Mouse (Mus musculus) intestine, embryonic 15.5 days (tissue): Measurements from ENCODE around the gene Pabpc4. TPM values are rescaled to one million over a fixed set of nuclear protein-coding genes. Genes with fewer than 3 reads are reported as not detected.

ENCODE experiments used
- ATAC-seq: fragments of 200-750 bp; cut with Nextera tagmentation; 2 replicates; pipeline ENCODE4 v1.8.0; 2017; ENCODE audit warnings: moderate TSS enrichment, moderate library complexity
- H3K27ac ChIP-seq: fragments of 300-500 bp; sonication (generic); 2 replicates; pipeline ENCODE4 v1.5.1; 2015; ENCODE audit warnings: mild to moderate bottlenecking, inconsistent platforms
- H3K27me3 ChIP-seq: fragments of 300-500 bp; sonication (generic); replicated peaks from 2 replicates; pipeline ENCODE4 v1.6.1; 2015; ENCODE audit warnings: inconsistent platforms
- H3K36me3 ChIP-seq: fragments of 300-500 bp; sonication (generic); 2 replicates; pipeline ENCODE4 v1.6.1; 2015; ENCODE audit warnings: inconsistent platforms
- H3K4me1 ChIP-seq: fragments of 300-500 bp; sonication (generic); replicated peaks from 2 replicates; pipeline ENCODE4 v1.6.1; 2015; ENCODE audit warnings: inconsistent platforms
- H3K4me2 ChIP-seq: fragments of 300-500 bp; sonication (generic); replicated peaks from 2 replicates; pipeline ENCODE4 v1.6.1; 2015; ENCODE audit warnings: mild to moderate bottlenecking, inconsistent platforms
- H3K4me3 ChIP-seq: fragments of 300-500 bp; sonication (generic); replicated peaks from 2 replicates; pipeline ENCODE4 v1.5.1; 2015; ENCODE audit warnings: inconsistent platforms
- H3K9ac ChIP-seq: fragments of 300-500 bp; sonication (generic); 2 replicates; pipeline ENCODE4 v1.6.1; 2015; ENCODE audit warnings: inconsistent platforms
- H3K9me3 ChIP-seq: fragments of 300-500 bp; sonication (generic); 2 replicates; pipeline ENCODE4 v1.6.1; 2016; ENCODE audit warnings: inconsistent platforms
- WGBS: fragments of 180-500 bp; shearing (Covaris S2); methylation state at CpG from one replicate; pipeline ENCODE4 v1.1.7; 2015; 5-methylcytosine and 5-hydroxymethylcytosine counted together
- polyA plus RNA-seq: library from polyadenylated mRNA; unstranded; fragments of >200 nt; fragmentation: Nextera tagmentation; extraction: Ambion mirVana; gene quantifications from 2 replicates; pipeline ENCODE4 v1.2.1, GENCODE M21; 2015

Gene Pabpc4
- polyA plus RNA-seq, 1 experiment from 2014 or later = 40.7 TPM

DNA sequence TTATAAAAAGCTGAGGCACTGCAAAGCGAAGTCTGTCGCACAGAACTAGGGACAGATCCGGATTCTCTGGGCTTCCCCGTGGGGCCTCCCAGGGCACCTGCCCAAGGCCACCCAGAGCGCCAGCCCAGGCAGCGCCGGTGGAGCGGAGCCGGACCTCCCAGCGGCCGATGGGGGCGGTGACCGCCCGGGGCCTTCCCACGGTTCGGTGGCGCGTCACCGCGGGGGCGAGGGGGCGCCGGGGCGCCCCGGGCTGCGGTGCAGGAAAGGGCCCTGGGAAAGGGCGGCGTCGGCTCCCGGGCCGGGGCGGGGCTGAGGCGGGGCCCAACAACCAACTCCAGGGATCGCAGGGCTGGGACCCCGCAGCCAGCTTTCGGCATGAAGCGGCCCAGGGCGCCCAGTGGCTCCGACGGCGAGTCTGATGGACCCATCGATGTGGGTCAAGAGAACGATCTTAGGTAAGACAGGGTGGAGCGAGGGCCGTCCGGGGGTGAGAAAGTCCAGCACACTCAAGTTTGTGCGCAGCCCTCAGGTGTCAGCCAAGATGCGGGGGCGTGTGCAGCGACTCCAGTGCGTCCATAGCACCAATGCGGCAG, 28.6 kb upstream of the Pabpc4 start, which contains the start of gene Heyl:
Gene Heyl, plus strand, starts transcription at position 65 of the 593 bp plus-strand sequence.
- Histone ChIP-seq H3K36me3 (no peaks in the 10 kb centered on the region), H3K27me3 (peaks cover 7% of the 10 kb centered on the region; the same call in 1 of the 2 replicates), H3K4me2 (peak within 1 kb of the TSS; percentile 95), H3K9ac (peak within 1 kb of the TSS; percentile 46), H3K4me1 (peaks cover 27% of the 10 kb centered on the region), H3K9me3 (no peaks in the 10 kb centered on the region), H3K27ac (peak within 1 kb of the TSS; percentile 29; the same call in 1 of the 2 replicates), H3K4me3 (peak within 1 kb of the TSS; percentile 47)
- 2% methylated on average over 50 of the region's 52 CpGs for WGBS
- ATAC-seq = peak; percentile 85

DNA sequence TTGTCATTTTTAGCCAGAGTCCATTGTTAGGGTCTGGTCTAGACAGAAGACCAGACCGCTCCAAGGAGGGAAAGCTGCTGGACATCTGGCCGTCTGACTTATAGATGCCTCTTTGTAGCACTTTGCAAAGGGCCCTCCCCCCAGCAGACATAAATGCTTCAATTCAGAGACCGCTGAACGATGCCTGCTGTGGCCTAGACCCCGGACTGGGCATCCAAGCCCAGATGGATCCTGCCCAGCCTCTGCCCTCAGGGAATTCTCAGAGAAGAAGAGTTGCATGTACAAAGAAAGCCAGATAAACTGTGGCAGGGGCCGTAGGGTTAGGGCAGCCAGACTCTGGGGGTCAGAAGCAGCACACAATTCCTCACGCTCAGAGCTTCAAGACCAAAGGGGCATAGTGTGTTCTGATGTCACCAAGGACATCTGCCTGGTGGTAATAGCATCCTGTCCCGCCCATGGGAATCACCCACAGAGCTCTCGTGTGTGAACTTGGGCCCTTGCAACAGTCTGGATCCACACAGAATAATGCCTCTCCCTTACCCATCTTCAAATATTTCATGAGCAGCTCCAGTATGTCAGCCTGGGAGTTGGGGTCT, 26.2 kb upstream of the Pabpc4 start:
- Histone ChIP-seq H3K27me3 (peaks cover 13% of the 10 kb centered on the region), H3K27ac (no peak overlapping the region), H3K9ac (no peak overlapping the region), H3K4me1 (peaks cover 31% of the 10 kb centered on the region), H3K4me3 (no peak overlapping the region), H3K9me3 (no peaks in the 10 kb centered on the region), H3K4me2 (peak overlapping the region; percentile 7; the same call in 1 of the 2 replicates), H3K36me3 (no peaks in the 10 kb centered on the region)
- ATAC-seq = no peak
- 63% methylated on average over 9 of the region's 9 CpGs for WGBS

DNA sequence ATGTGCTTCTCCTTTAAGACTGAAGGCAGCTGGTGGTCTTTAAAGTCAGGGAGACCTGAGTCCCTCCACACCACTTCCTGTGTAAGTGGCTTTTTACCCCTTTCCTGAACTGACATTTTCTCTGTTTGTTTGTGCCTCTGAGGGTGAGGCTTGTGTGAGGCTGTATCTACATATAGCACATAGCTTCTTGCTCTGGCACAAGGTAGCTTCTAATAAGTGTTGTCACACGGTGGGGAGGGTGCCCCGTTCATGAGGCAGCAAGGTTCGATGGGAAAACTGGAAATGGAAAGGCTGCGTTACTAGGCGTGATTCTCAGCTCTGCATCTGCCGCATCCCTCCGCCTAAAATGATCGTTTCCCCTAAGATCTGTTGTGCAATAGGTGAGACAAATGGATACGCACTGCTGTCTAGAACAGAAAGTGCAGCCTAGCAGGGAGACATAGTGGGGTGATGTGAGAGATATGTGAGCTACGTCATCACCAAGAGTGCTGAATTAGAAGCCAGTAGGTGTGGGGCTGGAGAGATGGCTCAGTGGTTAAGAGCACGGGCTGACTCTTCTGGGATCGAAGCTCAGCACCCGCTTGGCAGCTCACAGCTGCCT, 25.6 kb upstream of the Pabpc4 start:
- ATAC-seq = no peak
- Histone ChIP-seq H3K27ac (no peak overlapping the region), H3K4me3 (no peak overlapping the region), H3K4me1 (peaks cover 31% of the 10 kb centered on the region), H3K9ac (no peak overlapping the region), H3K27me3 (peaks cover 13% of the 10 kb centered on the region), H3K36me3 (no peaks in the 10 kb centered on the region), H3K4me2 (peak overlapping the region; percentile 7; the same call in 1 of the 2 replicates), H3K9me3 (no peaks in the 10 kb centered on the region)
- WGBS = 76% methylated on average over 13 of the region's 13 CpGs

DNA sequence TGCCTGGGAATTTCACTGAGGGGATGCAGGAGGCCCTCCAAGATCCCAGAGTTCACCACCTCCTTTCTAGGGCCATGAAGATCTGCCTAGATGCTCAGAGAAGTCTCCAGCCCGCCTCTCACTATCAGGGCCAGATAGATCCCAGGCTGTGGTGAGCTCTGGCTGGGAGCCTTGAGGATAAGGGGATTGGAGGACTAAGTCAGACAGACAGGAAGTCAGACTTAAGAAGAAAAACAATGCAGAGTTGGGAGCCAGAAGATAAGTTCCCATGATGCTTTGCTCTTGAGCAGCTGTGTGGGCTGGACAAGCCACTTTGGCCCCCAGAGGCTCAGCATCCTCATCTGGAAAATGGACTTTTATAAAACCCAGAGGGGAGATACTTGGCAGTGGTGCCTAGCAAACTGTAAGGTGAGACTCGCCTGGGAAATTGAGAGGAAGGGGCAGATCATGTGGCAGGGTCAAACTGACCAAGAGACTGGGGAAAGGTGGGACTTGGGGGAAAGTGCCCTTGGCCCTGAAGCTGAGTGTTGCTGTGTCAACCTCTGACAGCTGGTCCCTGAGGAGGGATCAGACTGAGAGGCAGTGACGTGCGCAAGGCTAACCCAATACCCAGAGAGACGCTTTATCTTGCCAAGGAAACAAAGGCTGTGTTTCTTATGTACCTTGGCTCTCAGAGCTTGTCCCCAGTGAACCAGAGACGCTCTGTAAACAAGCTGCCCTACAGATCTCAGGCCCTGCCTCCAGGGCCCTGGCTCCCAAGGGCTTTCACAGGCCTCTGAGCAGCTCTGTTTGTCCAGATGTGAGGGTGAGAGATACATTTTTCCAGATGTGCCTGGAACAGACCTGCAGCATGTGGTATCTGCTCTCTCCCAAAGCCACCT, 24.5 kb upstream of the Pabpc4 start:
- H3K9ac ChIP-seq = no peak overlapping the region
- no peak for ATAC-seq
- no peaks in the 10 kb centered on the region for H3K36me3 ChIP-seq
- H3K4me3 ChIP-seq = no peak overlapping the region
- 62% methylated on average over 6 of the region's 6 CpGs for WGBS
- peaks cover 31% of the 10 kb centered on the region for H3K4me1 ChIP-seq
- no peaks in the 10 kb centered on the region for H3K9me3 ChIP-seq
- peaks cover 13% of the 10 kb centered on the region for H3K27me3 ChIP-seq
- 0 out of 2 replicates have a peak overlapping the region, but pooled peaks have one; percentile 9 for H3K4me2 ChIP-seq
- peak overlapping the region; percentile 38; the same call in 1 of the 2 replicates for H3K27ac ChIP-seq

DNA sequence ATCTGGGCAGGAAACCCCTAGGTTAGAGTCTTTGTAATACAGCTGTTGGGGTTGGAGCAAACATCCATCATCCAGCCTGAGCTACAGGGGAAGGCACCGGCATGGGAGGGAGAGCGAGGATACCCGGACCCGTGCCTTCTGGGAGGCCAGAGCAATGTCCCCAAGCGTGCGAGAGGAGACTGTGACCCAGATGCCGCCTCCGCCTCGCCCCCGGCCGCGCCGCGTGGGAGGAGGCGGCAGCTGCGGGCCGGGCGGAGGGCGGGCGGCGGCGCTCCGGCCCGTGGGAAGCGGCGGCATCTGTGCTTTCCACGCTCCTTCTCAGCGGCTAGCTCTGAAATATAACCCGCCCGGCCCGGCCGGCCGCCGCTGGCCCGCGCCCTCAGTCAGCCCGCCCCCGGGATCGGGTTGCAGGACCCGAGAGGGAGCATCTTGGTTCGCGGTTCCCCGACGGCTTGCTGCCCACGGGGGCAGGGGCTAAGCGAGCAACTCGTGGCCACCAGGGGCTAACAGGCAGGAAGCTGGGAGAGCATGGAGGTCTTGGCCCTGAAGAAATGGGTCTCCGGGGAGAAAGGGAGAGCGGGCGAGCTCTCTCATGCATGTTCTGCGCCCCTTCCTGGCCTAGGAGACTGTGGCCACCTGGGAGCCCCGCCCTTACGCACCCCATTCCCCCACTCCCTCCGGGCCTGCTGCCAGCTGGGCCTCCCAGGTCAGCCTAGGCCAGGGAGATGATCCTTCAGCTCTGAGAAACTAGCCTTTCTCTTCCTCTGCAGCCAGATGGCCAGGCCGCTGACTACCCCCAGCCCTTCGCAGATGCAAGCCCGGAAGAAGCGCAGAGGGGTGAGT, 22.6 kb upstream of the Pabpc4 start:
- WGBS = 6% methylated on average over 53 of the region's 58 CpGs
- H3K36me3 ChIP-seq = no peaks in the 10 kb centered on the region
- peaks cover 20% of the 10 kb centered on the region for H3K4me1 ChIP-seq
- no peaks in the 10 kb centered on the region for H3K9me3 ChIP-seq
- peak overlapping the region; percentile 32 for H3K4me3 ChIP-seq
- H3K27ac ChIP-seq = peak overlapping the region; percentile 77
- H3K9ac ChIP-seq = peak overlapping the region; percentile 33
- peaks cover 6% of the 10 kb centered on the region for H3K27me3 ChIP-seq
- H3K4me2 ChIP-seq = peak overlapping the region; percentile 76
- ATAC-seq = peak; percentile 80

DNA sequence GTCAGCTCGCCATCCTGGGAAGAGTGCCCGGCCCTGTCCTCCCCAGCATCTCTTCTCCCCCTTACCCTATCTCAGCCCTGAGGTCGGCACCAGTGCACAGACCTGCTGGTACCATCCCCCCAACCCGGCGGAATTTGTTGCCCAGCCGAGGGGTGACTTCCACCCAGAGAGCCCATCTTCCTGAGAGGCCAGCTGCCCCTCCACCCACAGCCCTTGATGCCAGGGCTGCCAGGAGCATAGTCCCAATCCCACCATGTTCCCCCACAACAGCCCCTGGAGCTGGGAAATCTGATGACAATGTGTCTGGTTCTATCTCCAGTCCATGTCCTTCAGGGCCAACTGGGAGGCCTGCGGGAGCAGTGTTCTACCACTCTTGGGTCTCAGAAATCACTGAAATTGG, 15.9 kb upstream of the Pabpc4 start:
- no peaks in the 10 kb centered on the region for H3K9me3 ChIP-seq
- no peak for ATAC-seq
- H3K4me1 ChIP-seq = peaks cover 15% of the 10 kb centered on the region
- no peaks in the 10 kb centered on the region for H3K36me3 ChIP-seq
- no peak overlapping the region for H3K4me3 ChIP-seq
- H3K27ac ChIP-seq = no peak overlapping the region
- no peak overlapping the region for H3K9ac ChIP-seq
- WGBS = 83% methylated on average over 7 of the region's 7 CpGs
- no peaks in the 10 kb centered on the region for H3K27me3 ChIP-seq
- no peak overlapping the region for H3K4me2 ChIP-seq

DNA sequence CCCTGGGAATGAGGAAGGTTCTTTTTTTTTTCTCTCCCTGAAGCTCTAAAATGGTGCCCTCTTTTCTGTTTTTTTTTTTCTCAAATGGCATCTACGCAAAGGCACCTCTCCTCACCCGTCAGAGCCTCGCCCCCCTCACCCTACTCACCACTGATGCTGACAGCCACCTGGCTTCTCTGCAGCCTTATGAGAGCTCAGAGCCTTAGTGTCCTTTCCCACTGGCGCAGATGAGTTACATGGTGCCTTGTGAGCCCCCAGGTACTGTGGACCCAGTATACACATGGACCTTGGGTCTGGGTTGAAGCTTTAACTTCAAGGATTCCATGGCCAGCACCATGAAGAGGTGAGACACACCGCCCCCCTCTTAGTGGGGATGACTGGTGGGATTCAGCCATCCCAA, 15.5 kb upstream of the Pabpc4 start:
- Histone ChIP-seq H3K9ac (no peak overlapping the region), H3K4me3 (no peak overlapping the region), H3K27me3 (no peaks in the 10 kb centered on the region), H3K4me2 (no peak overlapping the region), H3K9me3 (no peaks in the 10 kb centered on the region), H3K36me3 (no peaks in the 10 kb centered on the region), H3K4me1 (peaks cover 15% of the 10 kb centered on the region), H3K27ac (0 out of 2 replicates have a peak overlapping the region, but pooled peaks have one; percentile 38)
- 86% methylated on average over 5 of the region's 5 CpGs for WGBS
- no peak for ATAC-seq

DNA sequence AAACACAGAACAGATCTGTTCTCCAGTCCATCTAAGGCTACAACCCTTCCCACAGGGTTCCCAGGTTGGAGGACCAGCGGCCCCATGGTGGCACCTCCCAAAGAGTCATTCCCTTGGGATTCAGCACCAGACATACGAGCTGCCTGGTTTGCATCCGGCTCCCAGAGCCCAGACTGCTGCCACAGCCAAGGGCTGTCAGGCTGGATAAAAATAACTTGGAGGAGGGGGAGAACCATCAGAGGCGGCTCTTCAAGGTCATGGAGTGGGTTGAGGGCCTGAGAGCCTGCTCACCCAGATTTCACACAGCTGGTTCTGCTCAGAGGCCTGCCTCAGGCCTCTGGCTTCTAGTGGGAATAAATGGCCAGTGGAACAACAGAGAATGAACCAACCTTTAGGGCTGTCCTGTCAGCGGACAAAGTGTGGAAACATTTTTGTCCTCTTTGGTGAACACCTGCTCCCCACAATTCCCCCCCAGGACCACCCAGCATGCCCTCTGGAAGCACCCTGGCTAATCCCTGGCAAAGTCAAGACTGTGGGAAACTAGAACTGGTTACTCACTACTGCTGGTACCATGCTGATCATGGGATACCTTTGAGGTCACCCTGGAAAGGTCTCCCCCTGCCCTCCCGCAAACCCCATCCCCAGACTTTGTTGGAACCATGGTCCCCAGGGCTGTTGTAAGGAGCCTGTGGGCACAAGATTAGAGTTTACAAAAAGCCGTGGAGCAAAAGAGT, 14.8 kb upstream of the Pabpc4 start:
- H3K9me3 ChIP-seq = no peaks in the 10 kb centered on the region
- ATAC-seq = peak; percentile 57
- no peak overlapping the region for H3K4me2 ChIP-seq
- H3K4me1 ChIP-seq = peaks cover 15% of the 10 kb centered on the region
- H3K27ac ChIP-seq = 0 out of 2 replicates have a peak overlapping the region, but pooled peaks have one; percentile 38
- H3K36me3 ChIP-seq = no peaks in the 10 kb centered on the region
- H3K4me3 ChIP-seq = no peak overlapping the region
- H3K27me3 ChIP-seq = no peaks in the 10 kb centered on the region
- H3K9ac ChIP-seq = no peak overlapping the region
- WGBS = 38% methylated on average over 7 of the region's 7 CpGs

DNA sequence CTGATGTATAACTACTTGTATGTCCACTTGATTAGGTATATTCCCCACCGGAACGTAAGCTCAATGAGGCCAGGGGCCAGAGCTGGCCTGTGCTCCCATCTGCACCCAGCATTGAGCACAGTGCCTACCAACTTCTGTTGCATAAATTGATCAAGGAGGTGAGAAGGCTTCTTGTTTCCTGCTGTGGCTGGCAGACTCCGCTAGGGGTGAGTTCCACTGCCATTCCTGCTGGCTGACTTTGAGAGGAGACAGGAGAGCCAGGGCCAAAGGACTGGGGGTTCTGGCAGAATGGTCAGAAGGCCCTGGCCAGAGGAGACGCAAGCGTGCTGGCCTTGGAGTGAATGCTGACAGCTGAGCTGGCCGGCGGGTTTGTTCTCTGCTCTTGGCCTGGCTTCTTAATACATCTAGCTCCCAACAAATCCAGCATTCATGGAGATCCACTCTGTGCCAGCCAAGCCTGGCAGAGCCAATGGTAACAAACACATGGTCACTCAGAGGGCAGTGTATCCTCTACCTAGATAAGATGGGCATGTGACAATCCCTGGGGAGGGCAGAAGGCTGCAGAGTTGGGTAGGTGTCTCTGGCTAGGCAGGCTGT, 13.1 kb upstream of the Pabpc4 start:
- Histone ChIP-seq H3K4me2 (no peak overlapping the region), H3K27me3 (no peaks in the 10 kb centered on the region), H3K27ac (no peak overlapping the region), H3K4me3 (no peak overlapping the region), H3K36me3 (no peaks in the 10 kb centered on the region), H3K9me3 (no peaks in the 10 kb centered on the region), H3K4me1 (peaks cover 15% of the 10 kb centered on the region), H3K9ac (no peak overlapping the region)
- WGBS = 69% methylated on average over 7 of the region's 7 CpGs
- no peak for ATAC-seq

DNA sequence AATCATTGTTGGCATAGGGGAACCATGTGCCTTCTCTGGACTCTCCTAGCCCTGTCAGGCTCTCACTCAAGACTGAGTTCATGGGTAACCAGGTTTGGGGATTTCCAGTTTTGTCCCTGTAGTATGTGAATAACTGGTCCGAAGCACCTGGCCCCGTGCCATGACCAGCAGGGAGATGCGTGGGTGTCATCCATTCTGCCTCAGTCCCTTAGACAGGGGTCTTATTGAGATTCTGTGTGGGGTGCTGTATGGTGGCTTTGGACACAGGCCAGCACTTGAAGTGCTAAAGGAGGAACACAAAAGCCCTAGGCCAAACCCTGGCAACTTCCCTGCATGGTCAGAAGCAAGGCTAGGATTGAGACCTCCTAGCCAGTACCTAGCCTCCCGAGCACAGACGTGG, 9.9 kb upstream of the Pabpc4 start:
- Histone ChIP-seq H3K4me1 (peaks cover 8% of the 10 kb centered on the region), H3K4me3 (no peak overlapping the region), H3K27me3 (no peaks in the 10 kb centered on the region), H3K27ac (no peak overlapping the region), H3K36me3 (no peaks in the 10 kb centered on the region), H3K9ac (no peak overlapping the region), H3K9me3 (no peaks in the 10 kb centered on the region), H3K4me2 (no peak overlapping the region)
- ATAC-seq = no peak
- WGBS = 71% methylated on average over 5 of the region's 5 CpGs
